Mouse (Mus musculus): ENCODE data around the gene Txndc11.

The Txndc11 gene

DNA sequence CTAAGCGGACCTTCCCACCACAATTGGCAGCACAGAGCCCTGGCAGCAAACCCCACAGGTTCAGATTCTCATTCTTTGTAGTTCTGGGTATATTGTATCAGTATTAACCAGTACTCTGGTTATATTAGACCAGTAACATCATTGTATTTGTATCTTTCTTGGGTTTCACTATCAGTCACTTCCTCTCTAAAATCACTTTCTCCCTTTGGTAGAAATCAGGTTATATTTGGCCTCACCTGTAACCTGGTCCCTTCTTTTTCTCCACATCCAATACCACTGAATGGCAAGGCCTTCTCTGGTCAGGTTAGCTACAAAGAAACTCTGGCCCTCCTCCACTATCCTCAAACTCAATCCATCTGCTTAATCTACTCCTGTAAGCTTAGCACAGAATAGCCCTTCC lies 29.5 kb downstream of the Txndc11 start:
- no peak for DNase-seq (ENCODE audit: low spot score)

GRCm38 (mm10) chr16:11097301-11097700 lies 37.1 kb downstream of the Txndc11 start:
- DNase-seq (ENCODE audit: low spot score): no peak

DNA sequence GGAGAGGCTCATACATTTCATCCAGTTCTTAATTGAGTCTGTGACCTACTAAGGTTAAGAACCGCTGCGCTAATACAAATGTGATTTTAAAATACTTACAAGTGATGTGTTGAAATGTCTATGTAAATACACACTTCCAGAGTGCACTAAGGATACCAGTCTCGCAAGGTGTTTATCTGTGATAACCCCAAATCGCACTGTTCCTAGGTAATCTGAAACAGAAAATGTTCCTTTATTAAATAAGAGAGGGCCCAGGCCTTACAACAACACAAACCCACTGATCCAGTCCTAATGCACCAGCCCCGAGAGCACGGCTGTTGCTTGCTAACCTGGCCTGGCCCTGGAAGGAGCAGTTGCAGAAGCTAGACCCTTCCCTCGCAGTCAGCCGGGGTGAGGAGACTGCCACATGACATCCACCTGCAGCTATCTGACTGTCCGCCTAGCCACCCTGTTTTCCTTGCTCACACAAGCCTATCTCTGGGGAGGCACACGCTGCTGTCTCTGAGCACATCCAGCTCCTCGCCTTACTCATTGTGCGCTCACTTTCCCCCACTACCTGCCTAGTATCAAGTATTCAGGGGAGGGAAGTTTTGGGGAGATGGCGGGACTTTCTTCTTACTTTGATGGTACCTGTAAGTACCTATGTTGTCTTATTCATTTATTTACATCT lies 40.6 kb downstream of the Txndc11 start:
- no peak for DNase-seq (ENCODE audit: low spot score)

GRCm38 (mm10) chr16:11092523-11092922 lies 41.9 kb downstream of the Txndc11 start:
- no peak for DNase-seq (ENCODE audit: low spot score)

DNA sequence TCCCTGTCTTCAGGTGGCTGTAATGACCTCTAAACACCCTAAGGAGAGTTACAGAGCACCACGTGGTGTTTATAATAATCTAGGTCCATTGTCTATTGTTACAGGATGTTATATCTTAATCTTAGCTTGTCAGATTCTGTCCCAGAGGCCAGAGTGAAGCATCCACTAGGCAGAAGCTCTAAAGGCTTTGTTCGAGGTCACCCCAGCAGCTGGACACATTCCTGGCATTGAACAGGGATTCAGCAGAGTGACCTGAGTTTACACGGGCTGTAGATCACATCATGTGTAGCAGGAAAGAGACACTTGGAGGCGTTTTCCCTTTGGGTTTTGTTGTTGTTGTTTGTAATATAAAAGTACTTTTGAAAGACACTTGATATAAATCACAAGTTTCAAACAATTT lies 42.4 kb downstream of the Txndc11 start:
- no peak for DNase-seq (ENCODE audit: low spot score)

GRCm38 (mm10) chr16:11090836-11091570 lies 43.4 kb downstream of the Txndc11 start:
- DNase-seq (ENCODE audit: low spot score): no peak

DNA sequence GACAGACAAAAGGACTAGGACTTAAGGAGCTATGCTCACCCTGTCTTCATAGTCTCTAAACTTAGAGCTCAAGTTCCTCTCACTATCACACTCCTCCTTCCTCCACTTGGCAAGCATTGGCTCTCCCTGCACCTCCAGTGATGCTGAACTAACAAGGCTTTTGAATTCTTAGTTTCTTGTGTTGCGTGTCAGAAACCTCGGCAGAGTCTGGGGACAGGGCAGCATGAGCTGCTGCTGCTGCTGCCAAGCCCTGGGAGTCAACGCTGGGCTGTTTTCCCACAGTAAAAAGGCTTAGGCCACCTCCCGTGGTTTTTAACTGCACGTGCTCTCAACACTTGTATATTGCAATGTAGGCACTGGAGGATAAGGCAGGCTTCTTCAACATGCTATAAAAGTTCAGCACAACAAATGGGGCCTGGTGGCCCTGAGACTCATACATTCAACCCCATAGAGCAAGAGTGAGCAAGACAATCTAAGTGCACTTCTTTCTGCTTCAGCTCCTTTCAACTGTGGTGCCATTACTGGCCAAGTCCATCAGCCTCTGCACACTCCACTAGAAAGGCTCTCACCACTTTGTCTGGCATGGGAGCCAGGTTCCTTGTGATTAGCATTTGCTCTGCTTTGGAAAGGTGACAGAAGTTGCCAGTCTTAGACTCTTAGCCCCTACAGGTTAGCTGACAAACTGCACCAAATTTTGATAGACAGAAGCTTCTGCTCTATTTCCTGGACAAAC lies 47.4 kb downstream of the Txndc11 start:
- DNase-seq (ENCODE audit: low spot score): peak; percentile 92

DNA sequence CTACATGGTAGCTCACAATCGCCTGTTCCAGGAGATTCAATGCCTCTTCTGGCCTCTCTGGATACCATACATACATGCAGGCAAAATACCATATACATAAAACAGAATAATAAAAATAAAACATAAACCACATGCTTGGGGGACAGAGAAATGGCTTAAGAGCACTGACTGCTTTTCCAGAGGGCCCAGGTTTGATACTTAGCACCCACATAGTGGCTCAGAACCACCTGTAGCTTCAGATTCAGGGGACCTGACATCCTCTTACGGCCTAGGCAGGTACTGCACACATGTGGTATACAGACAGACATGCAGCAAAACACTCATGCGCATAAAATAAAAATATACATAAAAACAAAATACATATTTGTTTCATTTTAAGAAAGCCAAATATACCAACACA lies 48.2 kb downstream of the Txndc11 start:
- no peak for DNase-seq (ENCODE audit: low spot score)

DNA sequence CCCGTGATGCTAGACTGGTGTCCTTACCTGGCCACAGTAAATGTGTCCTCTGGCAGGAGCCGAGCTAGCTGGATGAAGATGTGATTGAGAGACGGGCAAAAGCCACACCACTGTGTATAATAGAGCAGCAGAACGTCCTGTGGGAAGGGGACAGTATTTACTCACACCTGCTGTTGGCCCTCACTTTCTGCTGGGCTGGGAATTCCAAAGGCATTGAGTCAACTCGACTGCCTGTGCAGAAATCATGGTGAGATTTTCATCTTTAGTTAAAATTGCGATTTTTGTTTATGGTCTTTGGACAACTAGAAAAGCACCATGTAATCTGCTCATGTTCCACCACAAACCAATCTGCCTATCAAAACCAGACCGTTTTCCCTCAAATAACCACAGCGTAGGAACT lies 50.3 kb downstream of the Txndc11 start:
- no peak for DNase-seq (ENCODE audit: low spot score)

DNA sequence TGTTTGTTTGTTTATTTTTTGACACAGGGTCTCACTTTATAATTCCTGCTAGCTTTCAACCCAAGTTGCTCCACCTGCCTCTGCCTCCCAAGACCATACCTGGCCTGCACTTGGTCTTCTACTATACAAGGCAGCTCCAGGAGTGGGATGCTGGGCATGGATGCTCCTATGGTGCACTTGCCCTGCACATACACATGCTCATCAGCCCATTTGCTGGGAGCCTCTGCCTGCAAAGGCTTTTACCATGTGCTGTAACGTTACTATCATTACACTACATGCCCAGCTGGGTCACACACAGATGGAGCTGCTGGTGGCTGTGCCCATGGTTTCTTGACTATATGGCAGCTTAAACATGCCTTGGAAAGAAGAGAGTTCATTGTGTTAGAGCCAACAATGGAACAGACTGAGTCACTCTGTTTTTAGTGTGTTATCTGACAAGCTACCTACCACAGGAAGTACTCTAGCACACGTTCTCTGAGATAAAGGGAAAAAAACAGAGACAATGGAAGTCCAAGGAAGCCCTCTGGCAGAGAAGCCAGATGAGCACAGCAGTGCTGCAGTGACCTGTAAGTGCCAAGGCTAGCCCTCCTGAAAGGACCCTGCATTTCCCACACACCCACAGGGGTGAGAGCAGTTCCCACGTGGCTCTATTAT lies 56.1 kb downstream of the Txndc11 start:
- no peak for DNase-seq (ENCODE audit: low spot score)

- no peak for DNase-seq (ENCODE audit: low spot score)
Measured at GRCm38 (mm10) chr16:11077601-11078201, 56.7 kb downstream of the Txndc11 start.

- DNase-seq (ENCODE audit: low spot score): peak; percentile 79
Measured at GRCm38 (mm10) chr16:11073060-11073459, 61.4 kb downstream of the Txndc11 start.

- DNase-seq (ENCODE audit: low spot score): no peak
Measured at GRCm38 (mm10) chr16:11072454-11072853, 62.0 kb downstream of the Txndc11 start.

GRCm38 (mm10) chr16:11071887-11072286 lies 62.6 kb downstream of the Txndc11 start:
- DNase-seq (ENCODE audit: low spot score): no peak

DNA sequence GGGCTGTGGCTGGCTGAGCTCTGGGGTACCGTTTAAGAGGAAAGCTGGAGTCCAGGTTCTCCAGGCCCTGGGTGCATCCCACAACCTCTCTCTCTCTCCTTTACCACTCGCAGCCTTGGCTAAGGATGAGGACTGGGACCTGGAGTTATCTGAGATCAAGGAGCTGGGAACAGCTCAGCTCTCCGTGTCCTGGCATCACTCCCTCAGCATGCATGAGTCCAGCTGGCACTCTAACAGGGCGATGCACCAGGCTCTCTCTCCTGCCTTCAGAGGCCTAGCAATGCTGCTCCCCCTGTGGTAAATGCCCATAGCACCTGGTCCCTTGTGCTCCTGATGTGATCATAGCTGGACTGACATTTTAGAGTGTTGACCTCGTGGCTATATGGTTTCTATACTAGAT lies 63.3 kb downstream of the Txndc11 start:
- DNase-seq (ENCODE audit: low spot score): peak; percentile 64

GRCm38 (mm10) chr16:11069710-11070420 lies 64.6 kb downstream of the Txndc11 start:
- DNase-seq (ENCODE audit: low spot score): peak; percentile 58

- no peak for DNase-seq (ENCODE audit: low spot score)
Measured at GRCm38 (mm10) chr16:11069271-11069670, 65.2 kb downstream of the Txndc11 start.

GRCm38 (mm10) chr16:11068666-11069065 lies 65.8 kb downstream of the Txndc11 start:
- DNase-seq (ENCODE audit: low spot score): no peak

- peak; percentile 56 for DNase-seq (ENCODE audit: low spot score)
Measured at GRCm38 (mm10) chr16:11066833-11067191, 67.6 kb downstream of the Txndc11 start.

DNA sequence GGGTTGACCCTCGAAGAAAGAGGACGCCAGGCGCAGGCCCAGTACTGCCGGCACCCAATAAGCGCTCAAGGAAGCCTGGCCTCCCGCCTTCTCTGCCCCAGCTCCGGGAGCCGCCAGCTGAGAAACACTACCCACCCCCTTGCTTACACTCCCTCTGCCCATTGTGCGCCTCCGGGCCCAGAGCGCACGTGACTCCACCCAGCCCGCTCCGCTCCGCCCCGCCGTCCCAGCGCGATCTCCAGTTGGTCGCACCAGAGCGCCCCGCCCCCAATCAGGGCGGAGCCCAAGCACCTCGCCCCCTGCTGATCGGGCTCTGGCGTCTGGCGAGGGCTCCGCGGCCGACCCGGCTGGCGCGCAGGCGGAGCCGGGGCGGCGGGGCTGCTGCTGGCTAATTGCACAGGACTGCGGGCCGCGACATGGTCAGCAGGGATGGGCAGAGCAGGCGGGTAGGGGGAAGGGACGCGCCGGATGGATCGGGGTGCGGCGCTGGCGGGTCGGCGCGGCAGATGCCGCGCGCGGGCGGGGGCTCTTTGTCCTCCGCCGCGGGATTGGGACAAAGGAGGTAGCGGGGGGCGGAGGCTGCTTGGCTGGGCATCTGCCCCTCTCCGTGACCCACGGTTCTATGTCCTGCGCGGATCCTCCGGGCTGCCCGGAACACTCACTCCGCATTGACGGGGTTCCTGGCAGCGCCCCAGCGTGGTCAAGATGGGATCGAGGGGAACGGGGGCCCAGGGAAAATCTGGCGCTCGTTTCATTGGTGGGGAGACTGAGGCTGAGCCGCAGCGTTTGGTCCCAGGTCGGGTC lies 68.2 kb downstream of the Txndc11 start, which contains the start of gene Litaf:
Gene Litaf (minus strand): TSS at position 129 of the 804 bp plus-strand sequence.
- peak; percentile 99 for DNase-seq (ENCODE audit: low spot score)

- no peak for DNase-seq (ENCODE audit: low spot score)
Measured at GRCm38 (mm10) chr16:11065431-11065830, 69.0 kb downstream of the Txndc11 start.
